Mouse (Mus musculus): Measurements from ENCODE around the gene Gm17304. TPM values are rescaled to one million over a fixed set of nuclear protein-coding genes. Genes with fewer than 3 reads are reported as not detected.

Gm17304 gene
- polyA plus RNA-seq, 1 experiment: not detected

DNA sequence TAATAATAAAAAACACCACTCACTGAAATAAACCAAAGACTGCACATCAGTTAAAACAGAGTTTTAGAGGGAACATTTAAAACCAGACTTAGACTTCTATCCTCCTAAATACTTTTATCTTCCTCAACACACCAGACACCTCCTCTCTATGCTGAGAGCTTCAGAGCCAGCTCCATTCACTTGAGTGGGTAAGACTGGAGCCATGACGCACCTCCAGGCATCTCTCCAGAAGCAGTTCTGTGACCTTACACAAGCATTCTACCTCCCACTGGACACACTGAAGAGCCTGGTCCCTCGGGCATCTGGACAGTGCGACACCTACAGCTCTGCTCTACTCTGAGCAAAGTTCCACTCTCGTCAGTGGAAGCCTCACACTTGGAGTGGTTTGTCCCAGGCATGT is 14.4 kb downstream of the Gm17304 start:
- Histone ChIP-seq H3K4me1 (ENCODE audit: control insufficient read depth, insufficient read depth, low read length) (peaks cover 16% of the 10 kb centered on the region), H3K27ac (ENCODE audit: insufficient read depth, low read length) (no peak overlapping the region), H3K4me3 (replicated peaks; ENCODE audit: insufficient read depth, low read depth, low read length) (no peak overlapping the region), H3K27me3 (ENCODE audit: control insufficient read depth, insufficient read depth, low read length) (no peaks in the 10 kb centered on the region)
- WGBS: 42% methylated on average over 4 of the region's 4 CpGs
- TF ChIP-seq POLR2A (IDR thresholded peaks at IDR 0.05; ENCODE audit: borderline replicate concordance, insufficient read depth, low read length) (no peak), CTCF (IDR thresholded peaks at IDR 0.05; ENCODE audit: borderline replicate concordance, insufficient read depth, low read depth, low read length) (no peak)
- peak in 1 of 2 experiments; percentile 36 for DNase-seq

- TF ChIP-seq CTCF (IDR thresholded peaks at IDR 0.05; ENCODE audit: borderline replicate concordance, insufficient read depth, low read depth, low read length) (no peak), POLR2A (IDR thresholded peaks at IDR 0.05; ENCODE audit: borderline replicate concordance, insufficient read depth, low read length) (no peak)
- Histone ChIP-seq H3K27ac (ENCODE audit: insufficient read depth, low read length) (0 out of 2 replicates have a peak overlapping the region, but pooled peaks have one; percentile 7), H3K4me1 (ENCODE audit: control insufficient read depth, insufficient read depth, low read length) (peaks cover 14% of the 10 kb centered on the region), H3K4me3 (replicated peaks; ENCODE audit: insufficient read depth, low read depth, low read length) (no peak overlapping the region), H3K27me3 (ENCODE audit: control insufficient read depth, insufficient read depth, low read length) (no peaks in the 10 kb centered on the region)
- no peak for DNase-seq
- WGBS: 22% methylated on average over 8 of the region's 8 CpGs
Observed at GRCm38 (mm10) chr5:106628369-106629149, 19.7 kb downstream of the Gm17304 start.

DNA sequence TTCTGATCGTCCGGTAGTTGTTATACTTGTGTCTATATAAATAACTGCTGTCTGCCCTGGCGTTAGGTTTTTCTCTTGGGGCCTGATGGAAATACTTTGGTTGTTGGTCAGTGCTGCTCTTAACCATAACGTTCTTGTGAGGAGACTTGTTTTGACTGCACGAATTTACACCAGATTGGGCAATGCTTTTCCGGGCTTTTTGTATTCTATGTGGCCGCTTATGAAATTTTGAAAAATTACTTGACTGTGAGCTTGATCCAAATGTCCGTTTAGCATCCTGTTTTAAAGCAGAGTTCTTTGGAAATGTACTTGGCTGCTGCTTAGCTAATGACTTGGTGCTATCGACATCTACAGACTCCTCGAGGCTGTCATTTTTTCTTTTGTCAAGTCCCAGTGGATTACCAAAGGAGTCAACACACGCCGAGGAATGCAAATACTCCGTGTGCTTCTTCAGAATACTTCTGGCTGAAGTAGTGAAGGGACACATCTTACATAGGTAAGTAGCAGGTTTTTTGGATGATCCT is 27.6 kb downstream of the Gm17304 start:
- Histone ChIP-seq H3K4me3 (replicated peaks; ENCODE audit: insufficient read depth, low read depth, low read length) (no peak overlapping the region), H3K27ac (ENCODE audit: insufficient read depth, low read length) (no peak overlapping the region), H3K27me3 (ENCODE audit: control insufficient read depth, insufficient read depth, low read length) (no peaks in the 10 kb centered on the region), H3K4me1 (ENCODE audit: control insufficient read depth, insufficient read depth, low read length) (peaks cover 24% of the 10 kb centered on the region)
- WGBS: 93% methylated on average over 13 of the region's 13 CpGs
- no peak for DNase-seq
- TF ChIP-seq CTCF (IDR thresholded peaks at IDR 0.05; ENCODE audit: borderline replicate concordance, insufficient read depth, low read depth, low read length) (no peak), POLR2A (IDR thresholded peaks at IDR 0.05; ENCODE audit: borderline replicate concordance, insufficient read depth, low read length) (no peak)

- 94% methylated on average over 2 of the region's 2 CpGs for WGBS
- Histone ChIP-seq H3K27ac (ENCODE audit: insufficient read depth, low read length) (no peak overlapping the region), H3K27me3 (ENCODE audit: control insufficient read depth, insufficient read depth, low read length) (no peaks in the 10 kb centered on the region), H3K4me3 (replicated peaks; ENCODE audit: insufficient read depth, low read depth, low read length) (no peak overlapping the region), H3K4me1 (ENCODE audit: control insufficient read depth, insufficient read depth, low read length) (peaks cover 15% of the 10 kb centered on the region)
- no peak for DNase-seq
- TF ChIP-seq POLR2A (IDR thresholded peaks at IDR 0.05; ENCODE audit: borderline replicate concordance, insufficient read depth, low read length): no peak
- no peak for TF ChIP-seq CTCF (IDR thresholded peaks at IDR 0.05; ENCODE audit: borderline replicate concordance, insufficient read depth, low read depth, low read length)
Observed at GRCm38 (mm10) chr5:106639627-106640026, 30.7 kb downstream of the Gm17304 start.

DNA sequence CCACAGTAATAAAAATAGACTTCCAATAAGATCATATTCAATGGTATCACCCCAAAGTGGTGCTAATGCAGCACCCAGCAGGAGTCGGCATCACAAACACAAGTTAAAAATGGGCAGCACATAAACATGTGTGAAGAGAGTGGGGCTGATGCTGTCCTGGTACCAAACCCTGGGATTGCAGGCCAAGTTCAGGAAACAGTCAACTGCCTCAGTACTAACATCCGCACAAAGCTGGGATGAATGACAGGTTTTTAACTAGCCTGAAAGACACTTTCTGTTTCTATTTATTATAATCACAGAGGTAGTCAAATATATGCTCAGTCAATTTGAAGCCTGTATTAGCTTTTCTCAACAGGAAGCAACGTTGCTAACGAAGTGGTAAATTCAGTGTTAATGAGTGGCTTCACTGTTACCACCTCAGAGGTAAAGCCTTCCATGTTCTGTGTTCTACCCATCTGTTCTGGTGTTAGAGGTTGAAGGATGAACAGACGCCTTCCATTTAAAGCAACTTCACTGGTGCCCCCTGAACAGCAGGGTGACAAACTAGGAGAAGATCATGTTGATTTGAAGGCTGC is 31.4 kb downstream of the Gm17304 start:
- TF ChIP-seq POLR2A (IDR thresholded peaks at IDR 0.05; ENCODE audit: borderline replicate concordance, insufficient read depth, low read length): no peak
- TF ChIP-seq CTCF (IDR thresholded peaks at IDR 0.05; ENCODE audit: borderline replicate concordance, insufficient read depth, low read depth, low read length): no peak
- no peaks in the 10 kb centered on the region for H3K27me3 ChIP-seq (ENCODE audit: control insufficient read depth, insufficient read depth, low read length)
- no peak overlapping the region for H3K27ac ChIP-seq (ENCODE audit: insufficient read depth, low read length)
- H3K4me1 ChIP-seq (ENCODE audit: control insufficient read depth, insufficient read depth, low read length): peaks cover 15% of the 10 kb centered on the region; the same call in 1 of the 2 replicates
- no peak overlapping the region for H3K4me3 ChIP-seq (replicated peaks; ENCODE audit: insufficient read depth, low read depth, low read length)
- 15% methylated on average over 5 of the region's 5 CpGs for WGBS
- DNase-seq: peak in 1 of 2 experiments; percentile 35

GRCm38 (mm10) chr5:106641876-106642275 is 33.0 kb downstream of the Gm17304 start:
- Histone ChIP-seq H3K4me3 (replicated peaks; ENCODE audit: insufficient read depth, low read depth, low read length) (no peak overlapping the region), H3K27ac (ENCODE audit: insufficient read depth, low read length) (no peak overlapping the region), H3K4me1 (ENCODE audit: control insufficient read depth, insufficient read depth, low read length) (peaks cover 15% of the 10 kb centered on the region; the same call in 1 of the 2 replicates), H3K27me3 (ENCODE audit: control insufficient read depth, insufficient read depth, low read length) (no peaks in the 10 kb centered on the region)
- 94% methylated on average over 3 of the region's 3 CpGs for WGBS
- no peak for DNase-seq
- no peak for TF ChIP-seq POLR2A (IDR thresholded peaks at IDR 0.05; ENCODE audit: borderline replicate concordance, insufficient read depth, low read length)
- TF ChIP-seq CTCF (IDR thresholded peaks at IDR 0.05; ENCODE audit: borderline replicate concordance, insufficient read depth, low read depth, low read length): no peak

GRCm38 (mm10) chr5:106643434-106643833 is 34.5 kb downstream of the Gm17304 start:
- TF ChIP-seq POLR2A (IDR thresholded peaks at IDR 0.05; ENCODE audit: borderline replicate concordance, insufficient read depth, low read length) (no peak), CTCF (IDR thresholded peaks at IDR 0.05; ENCODE audit: borderline replicate concordance, insufficient read depth, low read depth, low read length) (no peak)
- no peak overlapping the region for H3K27ac ChIP-seq (ENCODE audit: insufficient read depth, low read length)
- no peaks in the 10 kb centered on the region for H3K27me3 ChIP-seq (ENCODE audit: control insufficient read depth, insufficient read depth, low read length)
- peaks cover 8% of the 10 kb centered on the region; the same call in 1 of the 2 replicates for H3K4me1 ChIP-seq (ENCODE audit: control insufficient read depth, insufficient read depth, low read length)
- DNase-seq: no peak
- no peak overlapping the region for H3K4me3 ChIP-seq (replicated peaks; ENCODE audit: insufficient read depth, low read depth, low read length)
- WGBS: 98% methylated on average over 4 of the region's 4 CpGs

Data from cerebellum, adult 2 months (tissue).